Mouse (Mus musculus) lung, embryonic 16.5 days (tissue): ENCODE results near the gene Canx. TPM values are rescaled to one million over a fixed set of nuclear protein-coding genes. Genes with fewer than 3 reads are reported as not detected.
A peak's percentile ranks its signal among the peaks of the same experiment; 100 is the strongest.

Experiments used
- ATAC-seq: fragments of 200-750 bp; cut with Nextera tagmentation; 2 replicates; pipeline ENCODE4 v1.8.0; 2017; ENCODE audit warnings: low read depth, mild to moderate bottlenecking, moderate library complexity
- H3K27ac ChIP-seq: fragments of 300-500 bp; sonication (generic); 2 replicates; pipeline ENCODE4 v1.5.1; 2014; ENCODE audit warnings: mild to moderate bottlenecking, control low read depth, low read length
- H3K27me3 ChIP-seq: fragments of 300-500 bp; sonication (generic); 2 replicates; pipeline ENCODE4 v1.6.1; 2014; ENCODE audit warnings: low read depth, low read length, mixed read lengths; ENCODE audit not compliant: control insufficient read depth, insufficient read depth
- H3K36me3 ChIP-seq: fragments of 300-500 bp; sonication (generic); 2 replicates; pipeline ENCODE4 v1.6.1; 2014; ENCODE audit warnings: low read length; ENCODE audit not compliant: control insufficient read depth, insufficient read depth
- H3K4me1 ChIP-seq: fragments of 300-500 bp; sonication (generic); replicated peaks from 2 replicates; pipeline ENCODE4 v1.6.1; 2014; ENCODE audit warnings: low read length, mixed read lengths; ENCODE audit not compliant: control insufficient read depth, insufficient read depth
- H3K4me2 ChIP-seq: fragments of 300-500 bp; sonication (generic); 2 replicates; pipeline ENCODE4 v1.6.1; 2014; ENCODE audit warnings: low read depth, low read length, control low read depth
- H3K4me3 ChIP-seq: fragments of 300-500 bp; sonication (generic); 2 replicates; pipeline ENCODE4 v1.5.1; 2014; ENCODE audit warnings: mild to moderate bottlenecking, low read length, control low read depth
- H3K9ac ChIP-seq: fragments of 300-500 bp; sonication (generic); 2 replicates; pipeline ENCODE4 v1.6.1; 2014; ENCODE audit warnings: low read length, control low read depth
- H3K9me3 ChIP-seq: fragments of 300-500 bp; sonication (generic); 2 replicates; pipeline ENCODE4 v1.6.1; 2016; ENCODE audit warnings: low read length; ENCODE audit not compliant: control insufficient read depth
- WGBS: fragments of 180-500 bp; shearing (Covaris S2); extraction: QIAGEN DNeasy Blood & Tissue Kit; methylation state at CpG from one replicate; pipeline ENCODE4 v1.1.7; 2014; 5-methylcytosine and 5-hydroxymethylcytosine counted together
- polyA plus RNA-seq: library from polyadenylated mRNA; unstranded; fragments of >200 nt; fragmentation: Nextera tagmentation; extraction: Ambion mirVana; gene quantifications from 2 replicates; pipeline ENCODE4 v1.2.1, GENCODE M21; 2015

Canx gene
- polyA plus RNA-seq, 1 experiment from 2014 or later = 349 TPM

- H3K9ac ChIP-seq = no peak overlapping the region
- no peak overlapping the region for H3K4me2 ChIP-seq
- no peaks in the 10 kb centered on the region for H3K27me3 ChIP-seq
- no peaks in the 10 kb centered on the region for H3K4me1 ChIP-seq
- H3K4me3 ChIP-seq = no peak overlapping the region
- no peaks in the 10 kb centered on the region for H3K9me3 ChIP-seq
- no peak overlapping the region for H3K27ac ChIP-seq
- ATAC-seq = no peak
- no peaks in the 10 kb centered on the region for H3K36me3 ChIP-seq
- WGBS = 55% methylated on average over 4 of the region's 4 CpGs
Measured at GRCm38 (mm10) chr11:50345486-50345885, 20.0 kb upstream of the Canx start.

DNA sequence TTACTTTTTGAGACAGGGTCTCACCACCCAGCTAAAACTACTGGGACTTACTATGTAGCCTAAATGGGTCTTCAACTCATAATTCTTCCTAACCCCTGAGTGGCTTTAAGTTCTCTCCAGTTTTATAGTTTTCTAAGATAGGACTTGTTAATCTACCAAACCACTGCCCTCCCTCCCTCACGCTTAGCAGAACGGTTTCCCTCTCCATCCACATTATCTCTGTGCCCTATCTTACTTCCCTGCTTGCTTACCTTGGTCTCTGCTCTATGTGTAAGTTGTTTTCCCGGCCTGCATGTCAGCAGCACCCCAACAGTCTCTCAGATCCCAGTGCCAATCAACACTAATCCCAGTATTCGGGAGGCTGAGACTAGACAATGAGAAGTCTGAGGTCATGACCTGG lies 11.4 kb upstream of the Canx start:
- no peak overlapping the region for H3K4me2 ChIP-seq
- H3K9me3 ChIP-seq = no peaks in the 10 kb centered on the region
- no peak for ATAC-seq
- H3K36me3 ChIP-seq = no peaks in the 10 kb centered on the region
- H3K27ac ChIP-seq = no peak overlapping the region
- H3K4me1 ChIP-seq = no peaks in the 10 kb centered on the region
- no peak overlapping the region for H3K9ac ChIP-seq
- H3K27me3 ChIP-seq = no peaks in the 10 kb centered on the region
- WGBS = 48% methylated on average over 4 of the region's 4 CpGs
- no peak overlapping the region for H3K4me3 ChIP-seq

DNA sequence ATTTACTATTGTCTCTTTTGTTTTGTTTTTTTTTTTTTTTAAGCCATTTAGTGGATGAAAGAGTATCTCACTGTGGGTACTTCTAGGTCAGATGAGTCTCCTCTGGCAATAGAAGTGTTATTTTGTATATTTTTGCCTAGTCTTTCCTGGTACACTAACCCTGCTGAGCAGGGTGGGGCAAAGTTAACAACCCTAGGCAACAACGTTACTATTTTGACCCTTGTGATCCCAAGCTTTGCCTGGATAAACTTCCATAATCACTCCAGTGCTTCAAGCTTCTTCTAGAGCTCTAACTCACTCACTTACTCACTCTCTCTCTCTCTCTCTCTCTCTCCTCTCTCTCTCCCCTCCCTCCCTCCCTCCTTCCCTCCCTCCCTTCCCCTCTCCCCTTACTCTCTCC lies 10.7 kb upstream of the Canx start:
- WGBS = 42% methylated on average over 1 of the region's 1 CpGs
- Histone ChIP-seq H3K27ac (no peak overlapping the region), H3K36me3 (no peaks in the 10 kb centered on the region), H3K9me3 (no peaks in the 10 kb centered on the region), H3K4me1 (no peaks in the 10 kb centered on the region), H3K4me3 (no peak overlapping the region), H3K4me2 (no peak overlapping the region), H3K27me3 (no peaks in the 10 kb centered on the region), H3K9ac (no peak overlapping the region)
- ATAC-seq = no peak

- H3K36me3 ChIP-seq = no peaks in the 10 kb centered on the region
Measured at GRCm38 (mm10) chr11:50333181-50333580, 7.7 kb upstream of the Canx start.

GRCm38 (mm10) chr11:50329378-50329777 lies 3.9 kb upstream of the Canx start:
- H3K9me3 ChIP-seq = no peaks in the 10 kb centered on the region
- H3K9ac ChIP-seq = no peak overlapping the region
- 88% methylated on average over 1 of the region's 1 CpGs for WGBS
- H3K4me3 ChIP-seq = no peak overlapping the region
- no peak for ATAC-seq
- H3K27me3 ChIP-seq = no peaks in the 10 kb centered on the region
- no peak overlapping the region for H3K27ac ChIP-seq
- H3K36me3 ChIP-seq = no peaks in the 10 kb centered on the region
- peaks cover 5% of the 10 kb centered on the region; the same call in 1 of the 2 replicates for H3K4me1 ChIP-seq
- H3K4me2 ChIP-seq = no peak overlapping the region

More at GRCm38 (mm10) chr11:50333181-50333580, 7.7 kb upstream of the Canx start:
- Histone ChIP-seq H3K4me2 (no peak overlapping the region), H3K9ac (no peak overlapping the region), H3K9me3 (no peaks in the 10 kb centered on the region), H3K4me3 (no peak overlapping the region), H3K27me3 (no peaks in the 10 kb centered on the region), H3K4me1 (no peaks in the 10 kb centered on the region), H3K27ac (no peak overlapping the region)
- no peak for ATAC-seq
- 76% methylated on average over 3 of the region's 3 CpGs for WGBS

- Histone ChIP-seq H3K4me1 (peaks cover 14% of the 10 kb centered on the region), H3K9me3 (no peaks in the 10 kb centered on the region), H3K4me2 (no peak overlapping the region), H3K36me3 (no peaks in the 10 kb centered on the region), H3K27me3 (no peaks in the 10 kb centered on the region), H3K4me3 (no peak overlapping the region), H3K9ac (no peak overlapping the region), H3K27ac (no peak overlapping the region)
- no peak for ATAC-seq
- 72% methylated on average over 3 of the region's 3 CpGs for WGBS
Measured at GRCm38 (mm10) chr11:50328075-50328625, 2.7 kb upstream of the Canx start.

- H3K27ac ChIP-seq = peak overlapping the region; percentile 90
- peak overlapping the region; percentile 70 for H3K4me3 ChIP-seq
- peak overlapping the region; percentile 75 for H3K4me2 ChIP-seq
- no peaks in the 10 kb centered on the region for H3K9me3 ChIP-seq
- no peaks in the 10 kb centered on the region for H3K36me3 ChIP-seq
- H3K9ac ChIP-seq = peak overlapping the region; percentile 80
- ATAC-seq = no peak
- no peaks in the 10 kb centered on the region for H3K27me3 ChIP-seq
- H3K4me1 ChIP-seq = peaks cover 18% of the 10 kb centered on the region
- WGBS = 2% methylated on average over 7 of the region's 7 CpGs
Measured at GRCm38 (mm10) chr11:50326302-50326966, 961 bp upstream of the Canx start.

- ATAC-seq = peak; percentile 71
Measured at GRCm38 (mm10) chr11:50324751-50325471, 562 bp downstream of the Canx start.

GRCm38 (mm10) chr11:50323843-50324242 lies 1.6 kb downstream of the Canx start:
- Histone ChIP-seq H3K4me3 (peak overlapping the region; percentile 78), H3K27me3 (no peaks in the 10 kb centered on the region), H3K36me3 (no peaks in the 10 kb centered on the region), H3K27ac (no peak overlapping the region), H3K4me1 (peaks cover 18% of the 10 kb centered on the region), H3K9me3 (no peaks in the 10 kb centered on the region), H3K9ac (peak overlapping the region; percentile 98), H3K4me2 (peak overlapping the region; percentile 69)
- no peak for ATAC-seq
- WGBS = 10% methylated on average over 1 of the region's 1 CpGs

More at GRCm38 (mm10) chr11:50324751-50325471, 562 bp downstream of the Canx start:
- Histone ChIP-seq H3K4me2 (peak overlapping the region; percentile 69), H3K27ac (peak overlapping the region; percentile 82), H3K9ac (peak overlapping the region; percentile 98), H3K9me3 (no peaks in the 10 kb centered on the region), H3K4me1 (peaks cover 18% of the 10 kb centered on the region), H3K4me3 (peak overlapping the region; percentile 78), H3K27me3 (no peaks in the 10 kb centered on the region), H3K36me3 (no peaks in the 10 kb centered on the region)
- WGBS = 0% methylated on average over 32 of the region's 34 CpGs
